Mouse (Mus musculus): ENCODE data around the gene Tshz2.

Gene Tshz2

GRCm38 (mm10) chr2:169892441-169893038 lies 259.7 kb downstream of the Tshz2 start:
- DNase-seq = no peak

- DNase-seq = no peak
Measured at GRCm38 (mm10) chr2:169902896-169903295, 270.1 kb downstream of the Tshz2 start.

GRCm38 (mm10) chr2:169906396-169906795 lies 273.6 kb downstream of the Tshz2 start:
- no peak for DNase-seq

GRCm38 (mm10) chr2:169907979-169908378 lies 275.2 kb downstream of the Tshz2 start:
- DNase-seq = no peak

- DNase-seq = no peak
Measured at GRCm38 (mm10) chr2:169910606-169911005, 277.8 kb downstream of the Tshz2 start.

- no peak for DNase-seq
Measured at GRCm38 (mm10) chr2:169912826-169913225, 280.0 kb downstream of the Tshz2 start.

- no peak for DNase-seq
Measured at GRCm38 (mm10) chr2:169914903-169915302, 282.1 kb downstream of the Tshz2 start.

- no peak for DNase-seq
Measured at GRCm38 (mm10) chr2:169915326-169915725, 282.5 kb downstream of the Tshz2 start.

- no peak for DNase-seq
Measured at GRCm38 (mm10) chr2:169919111-169919695, 286.4 kb downstream of the Tshz2 start.

GRCm38 (mm10) chr2:169924177-169924810 lies 291.5 kb downstream of the Tshz2 start:
- DNase-seq = no peak

GRCm38 (mm10) chr2:169925466-169925865 lies 292.7 kb downstream of the Tshz2 start:
- DNase-seq = no peak

GRCm38 (mm10) chr2:169926016-169926415 lies 293.2 kb downstream of the Tshz2 start:
- DNase-seq = no peak

- DNase-seq = no peak
Measured at GRCm38 (mm10) chr2:169927401-169927800, 294.6 kb downstream of the Tshz2 start.

- DNase-seq = peak; percentile 3
Measured at GRCm38 (mm10) chr2:169928447-169929120, 295.8 kb downstream of the Tshz2 start.

- peak; percentile 32 for DNase-seq
Measured at GRCm38 (mm10) chr2:169929540-169930497, 297.0 kb downstream of the Tshz2 start.

GRCm38 (mm10) chr2:169935642-169936041 lies 302.8 kb downstream of the Tshz2 start:
- no peak for DNase-seq

GRCm38 (mm10) chr2:169940297-169941142 lies 307.7 kb downstream of the Tshz2 start:
- no peak for DNase-seq

- DNase-seq = no peak
Measured at GRCm38 (mm10) chr2:169943727-169944126, 310.9 kb downstream of the Tshz2 start.

- no peak for DNase-seq
Measured at GRCm38 (mm10) chr2:169948139-169948538, 315.3 kb downstream of the Tshz2 start.

- DNase-seq = no peak
Measured at GRCm38 (mm10) chr2:169951041-169951440, 318.2 kb downstream of the Tshz2 start.

GRCm38 (mm10) chr2:169952981-169953380 lies 320.2 kb downstream of the Tshz2 start:
- DNase-seq = no peak

All from right cerebral cortex, adult 18-20 months (tissue).